In genomic region chr5:132029038-132029437, GRCm38 (mm10) we compare ENCODE assay signal across 16 mouse cellular contexts.
DNase-seq lines count a peak whose midpoint lies in the region; ATAC-seq and TF ChIP-seq lines count a peak whose summit lies in the region.
"Had no signal": no experiment of that assay in that cellular context is flagged by ENCODE, and none has a peak within 500 bp of the region (broad histone marks: within the 10 kb centered on the region; RNA-seq: fewer than 3 reads in every experiment).

No protein-coding gene starts in this region.

- no peaks in the 10 kb centered on the region for H3K27me3 ChIP-seq in forebrain, embryonic 15.5 days
- no peaks in the 10 kb centered on the region for H3K27me3 ChIP-seq in forebrain, embryonic 16.5 days (replicated peaks; ENCODE audit: control insufficient read depth, insufficient read depth, low read length)
- no peaks in the 10 kb centered on the region for H3K27me3 ChIP-seq in lung, embryonic 16.5 days (ENCODE audit: control insufficient read depth, insufficient read depth, low read depth, low read length)
- H3K27me3 ChIP-seq in heart, embryonic 16.5 days (ENCODE audit: control insufficient read depth, insufficient read depth, low read length), result no peaks in the 10 kb centered on the region
- H3K27me3 ChIP-seq: forebrain, embryonic 12.5 days; hindbrain, embryonic 12.5 days; midbrain, embryonic 15.5 days had no signal

- DNase-seq in lung, adult 2 months, result no peak
- no peak for DNase-seq in cerebellum, adult 18-20 months
- no peak for DNase-seq in c-Kit-positive CD71-positive TER-119-positive erythroid progenitor cells, embryonic 14.5 days (ENCODE audit: low spot score)
- DNase-seq: adrenal gland, adult 8-10 months; gastrocnemius, postnatal 25 days; kidney, postnatal 25 days; retina, postnatal 1 day had no signal

- no peaks in the 10 kb centered on the region for H3K36me3 ChIP-seq in forebrain, embryonic 15.5 days
- no peaks in the 10 kb centered on the region for H3K36me3 ChIP-seq in forebrain, embryonic 16.5 days (ENCODE audit: control insufficient read depth, insufficient read depth)
- no peaks in the 10 kb centered on the region for H3K36me3 ChIP-seq in lung, embryonic 16.5 days (ENCODE audit: control insufficient read depth, insufficient read depth, low read length)
- no peaks in the 10 kb centered on the region for H3K36me3 ChIP-seq in heart, embryonic 16.5 days (ENCODE audit: control insufficient read depth, insufficient read depth)
- H3K36me3 ChIP-seq: forebrain, embryonic 12.5 days; hindbrain, embryonic 12.5 days; midbrain, embryonic 15.5 days had no signal

- H3K4me3 ChIP-seq in forebrain, embryonic 15.5 days, result no peak overlapping the region
- no peak overlapping the region for H3K4me3 ChIP-seq in forebrain, embryonic 16.5 days (replicated peaks; ENCODE audit: low read length)
- no peak overlapping the region for H3K4me3 ChIP-seq in lung, embryonic 16.5 days (ENCODE audit: low read length)
- no peak overlapping the region for H3K4me3 ChIP-seq in lung, adult 2 months (replicated peaks; ENCODE audit: extremely low read depth, low read depth, low read length)
- no peak overlapping the region for H3K4me3 ChIP-seq in heart, embryonic 16.5 days (ENCODE audit: low read length)
- H3K4me3 ChIP-seq: forebrain, embryonic 12.5 days; hindbrain, embryonic 12.5 days; midbrain, embryonic 15.5 days had no signal

- no peak overlapping the region for H3K9ac ChIP-seq in forebrain, embryonic 15.5 days (replicated peaks)
- no peak overlapping the region for H3K9ac ChIP-seq in forebrain, embryonic 16.5 days (replicated peaks; ENCODE audit: low read depth, low read length)
- no peak overlapping the region for H3K9ac ChIP-seq in lung, embryonic 16.5 days (ENCODE audit: low read length)
- H3K9ac ChIP-seq in heart, embryonic 16.5 days (ENCODE audit: low read length), result no peak overlapping the region
- H3K9ac ChIP-seq: forebrain, embryonic 12.5 days; hindbrain, embryonic 12.5 days; midbrain, embryonic 15.5 days had no signal

- no peak for TF ChIP-seq POLR2A in lung, adult 2 months (IDR thresholded peaks at IDR 0.05; ENCODE audit: borderline replicate concordance, extremely low read depth, low read depth, low read length)

- no peak overlapping the region for H3K4me2 ChIP-seq in forebrain, embryonic 15.5 days (replicated peaks)
- H3K4me2 ChIP-seq in forebrain, embryonic 16.5 days (ENCODE audit: low read length), result no peak overlapping the region
- no peak overlapping the region for H3K4me2 ChIP-seq in lung, embryonic 16.5 days (ENCODE audit: low read depth, low read length)
- peak overlapping the region; percentile 31 for H3K4me2 ChIP-seq in heart, embryonic 16.5 days (ENCODE audit: low read depth, low read length)
- H3K4me2 ChIP-seq: forebrain, embryonic 12.5 days; hindbrain, embryonic 12.5 days; midbrain, embryonic 15.5 days had no signal

- no peak for ATAC-seq in forebrain, embryonic 15.5 days (replicated peaks)
- ATAC-seq in forebrain, embryonic 16.5 days, result no peak
- ATAC-seq in lung, embryonic 16.5 days (ENCODE audit: low read depth), result peak; percentile 59; the same call in 1 of the 2 replicates
- 0 out of 2 replicates have a peak, but pooled peaks have one; percentile 49 for ATAC-seq in heart, embryonic 16.5 days (replicated peaks; ENCODE audit: extremely low read depth, insufficient read depth, low FRiP score)
- no peak for ATAC-seq in megakaryocyte progenitor cell, adult 5-6 weeks (replicated peaks; ENCODE audit: poor library complexity)
- ATAC-seq: intestine, embryonic 16.5 days; midbrain, embryonic 15.5 days had no signal

- 61% methylated on average over 12 of the region's 12 CpGs for WGBS in forebrain, embryonic 15.5 days
- 56% methylated on average over 12 of the region's 12 CpGs for WGBS in forebrain, embryonic 16.5 days
- WGBS in lung, embryonic 16.5 days, result 46% methylated on average over 12 of the region's 12 CpGs
- WGBS in lung, adult 2 months, result 59% methylated on average over 12 of the region's 12 CpGs
- 24% methylated on average over 12 of the region's 12 CpGs for WGBS in heart, embryonic 16.5 days

- H3K9me3 ChIP-seq in forebrain, embryonic 15.5 days, result no peaks in the 10 kb centered on the region
- H3K9me3 ChIP-seq in forebrain, embryonic 16.5 days (ENCODE audit: control insufficient read depth, low read length), result no peaks in the 10 kb centered on the region
- H3K9me3 ChIP-seq in lung, embryonic 16.5 days (ENCODE audit: control insufficient read depth, low read length), result no peaks in the 10 kb centered on the region
- H3K9me3 ChIP-seq in heart, embryonic 16.5 days (replicated peaks; ENCODE audit: control insufficient read depth, low read length), result no peaks in the 10 kb centered on the region
- H3K9me3 ChIP-seq: forebrain, embryonic 12.5 days; hindbrain, embryonic 12.5 days; midbrain, embryonic 15.5 days had no signal

- peaks cover 49% of the 10 kb centered on the region for H3K4me1 ChIP-seq in forebrain, embryonic 15.5 days
- peaks cover 45% of the 10 kb centered on the region for H3K4me1 ChIP-seq in forebrain, embryonic 16.5 days (replicated peaks; ENCODE audit: control insufficient read depth, insufficient read depth, low read length)
- peaks cover 6% of the 10 kb centered on the region; the same call in 1 of the 2 replicates for H3K4me1 ChIP-seq in lung, embryonic 16.5 days (replicated peaks; ENCODE audit: control insufficient read depth, insufficient read depth, low read length)
- H3K4me1 ChIP-seq in lung, adult 2 months (ENCODE audit: control insufficient read depth, insufficient read depth, low read length), result no peaks in the 10 kb centered on the region
- peaks cover 8% of the 10 kb centered on the region for H3K4me1 ChIP-seq in heart, embryonic 16.5 days (ENCODE audit: control insufficient read depth, insufficient read depth, low read length)

- peak overlapping the region; percentile 20; the same call in 1 of the 2 replicates for H3K27ac ChIP-seq in forebrain, embryonic 15.5 days (replicated peaks)
- no peak overlapping the region for H3K27ac ChIP-seq in forebrain, embryonic 16.5 days (ENCODE audit: low read length)
- H3K27ac ChIP-seq in lung, embryonic 16.5 days (ENCODE audit: low read length), result no peak overlapping the region
- H3K27ac ChIP-seq in heart, embryonic 16.5 days (ENCODE audit: low read length), result no peak overlapping the region
- H3K27ac ChIP-seq: hindbrain, embryonic 12.5 days; midbrain, embryonic 15.5 days had no signal

- no peak for TF ChIP-seq CTCF in lung, adult 2 months (IDR thresholded peaks at IDR 0.05; ENCODE audit: insufficient read depth, low read length)

Comparison
In these comparisons a context has a peak if more than half of its experiments do, and no peak if none do; other contexts are left out.
1. ATAC-seq: peak in lung, embryonic 16.5 days (single experiment) and heart, embryonic 16.5 days (single experiment); none in forebrain, embryonic 15.5 days (single experiment), forebrain, embryonic 16.5 days (single experiment) and megakaryocyte progenitor cell, adult 5-6 weeks (single experiment).